Mouse (Mus musculus) fibroblast of lung, adult 2 months (primary cell): ENCODE data around the gene Ccser1.
"Not testable (repeated sequence)": the region's sequence is repeated elsewhere in the genome, so short reads cannot be mapped to it uniquely, and the experiment has no call there.

Experiments
- DNase-seq: peaks from one replicate; pipeline ENCODE4 v3.0.0-alpha.2; 2011; ENCODE audit warnings: low read depth

Gene Ccser1

DNA sequence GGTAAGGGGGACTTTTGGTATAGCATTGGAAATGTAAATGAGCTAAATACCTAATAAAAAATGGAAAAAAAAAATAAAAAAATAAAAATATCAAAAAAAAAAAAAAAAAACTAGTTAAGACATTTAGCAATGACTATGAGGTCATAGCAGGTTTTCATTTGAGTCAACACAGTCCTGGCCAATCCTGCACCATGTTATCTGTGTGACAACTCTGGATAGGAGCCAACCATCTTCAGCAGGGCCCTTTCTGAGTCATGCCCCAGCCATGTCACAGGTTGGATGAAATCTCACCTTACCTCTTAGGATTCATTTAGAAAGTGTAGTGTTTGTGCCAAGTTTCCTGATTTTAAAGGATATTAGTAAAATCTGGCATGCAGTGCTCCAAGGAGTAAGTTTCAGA lies 45.2 kb downstream of the Ccser1 start:
- DNase-seq = no peak

DNA sequence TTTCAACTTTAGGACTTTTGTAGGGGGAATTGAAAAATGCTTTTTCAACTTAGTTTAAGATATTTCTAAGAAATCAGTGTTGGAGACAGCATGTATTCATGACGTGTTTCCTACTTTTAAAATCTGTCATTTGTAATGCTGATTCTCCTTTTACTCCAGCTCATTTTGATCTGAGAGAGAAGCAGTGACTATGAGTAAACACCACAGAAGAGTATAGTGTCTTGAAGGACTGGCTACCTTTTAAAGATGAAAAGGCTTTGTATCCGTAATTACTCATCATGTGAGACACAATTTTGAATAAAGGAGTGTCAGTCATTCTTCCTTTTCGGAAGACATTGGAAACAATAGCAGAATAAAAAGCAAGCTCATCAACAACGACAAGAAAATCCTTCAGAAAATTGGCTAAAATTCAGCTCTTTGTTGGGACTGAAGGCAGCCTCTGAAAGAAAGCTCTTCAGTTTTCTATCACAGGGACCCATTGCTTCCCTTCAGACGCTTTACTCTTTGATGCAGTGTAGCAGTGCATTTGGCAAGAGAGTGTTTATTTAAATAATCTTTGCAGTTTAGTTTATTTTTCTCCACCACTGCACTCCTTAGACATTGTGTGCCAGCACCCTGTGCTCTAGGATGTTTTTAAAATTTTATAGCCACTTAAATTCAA lies 50.1 kb downstream of the Ccser1 start:
- DNase-seq = no peak

- peak; percentile 50 for DNase-seq
Measured at GRCm38 (mm10) chr6:61233060-61233459, 52.9 kb downstream of the Ccser1 start.

GRCm38 (mm10) chr6:61233548-61234187 lies 53.5 kb downstream of the Ccser1 start:
- peak; percentile 44 for DNase-seq

DNA sequence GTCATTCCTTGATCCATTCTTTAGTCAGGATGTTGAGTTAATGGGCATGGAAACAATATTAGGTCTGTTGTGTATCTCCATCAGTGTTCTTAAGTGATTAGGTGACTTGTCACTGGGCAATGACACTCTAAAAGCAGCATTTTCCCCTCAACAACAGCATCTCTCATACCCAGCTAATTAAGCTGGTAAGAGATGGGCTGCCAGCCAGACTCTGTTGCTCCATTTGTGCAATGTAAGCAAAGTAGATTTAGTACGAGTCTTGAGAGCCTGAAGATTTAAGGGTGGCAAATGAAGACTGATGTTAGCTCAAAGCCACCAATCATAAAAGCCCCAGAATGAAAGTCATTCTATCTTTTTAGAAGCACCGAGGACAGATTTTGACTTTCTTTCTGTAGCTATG lies 60.5 kb downstream of the Ccser1 start:
- DNase-seq = no peak

- DNase-seq = no peak
Measured at GRCm38 (mm10) chr6:61242556-61242955, 62.4 kb downstream of the Ccser1 start.

DNA sequence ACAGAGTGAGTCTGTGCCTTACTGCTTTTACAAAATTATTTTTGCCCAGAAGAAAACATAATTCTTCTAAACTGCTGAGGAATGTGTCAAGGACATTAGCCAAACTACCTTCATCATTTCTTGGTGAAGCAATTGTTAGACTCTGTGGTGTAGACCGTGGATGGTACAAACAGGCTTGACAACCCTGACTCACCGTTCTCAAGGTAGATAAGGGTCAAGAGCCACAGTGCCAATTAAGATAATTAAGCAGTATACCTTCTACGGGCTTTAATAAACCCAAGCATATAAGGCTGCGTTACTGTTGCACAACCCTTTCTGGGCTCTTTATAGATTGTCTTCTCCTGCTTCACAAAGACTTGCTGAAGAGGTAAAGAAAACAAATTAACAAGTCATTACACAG lies 66.4 kb downstream of the Ccser1 start:
- DNase-seq = no peak

DNA sequence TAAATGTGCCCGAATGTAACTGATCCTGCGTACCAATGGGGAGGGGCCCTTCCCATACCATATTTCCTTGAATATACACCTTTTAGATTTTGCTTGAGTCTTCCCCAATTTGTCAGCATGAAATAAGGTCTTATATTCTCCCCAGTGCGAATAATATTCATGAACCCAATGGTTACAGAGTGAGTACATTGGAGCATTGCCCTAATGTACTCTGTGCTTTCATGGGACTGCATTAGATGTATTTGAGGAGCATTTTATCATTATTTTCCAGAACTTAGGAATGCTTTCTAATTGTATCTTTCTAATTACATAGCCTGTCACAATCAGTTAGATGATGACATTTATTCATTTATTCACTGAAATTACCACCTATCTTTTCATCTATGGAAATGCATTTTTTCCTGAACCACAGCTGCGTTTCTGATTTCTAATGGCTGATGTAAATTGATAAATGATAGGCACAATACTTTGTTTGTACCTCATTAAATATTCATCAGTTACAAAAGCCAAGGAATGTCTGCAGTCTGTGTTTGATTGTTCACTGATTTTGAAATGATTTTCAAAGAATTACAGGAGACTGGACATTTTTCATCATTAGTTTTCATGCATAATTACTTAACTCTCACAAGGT lies 67.8 kb downstream of the Ccser1 start:
- DNase-seq = no peak

- no peak for DNase-seq
Measured at GRCm38 (mm10) chr6:61248700-61249099, 68.6 kb downstream of the Ccser1 start.

- no peak for DNase-seq
Measured at GRCm38 (mm10) chr6:61251232-61251631, 71.1 kb downstream of the Ccser1 start.

DNA sequence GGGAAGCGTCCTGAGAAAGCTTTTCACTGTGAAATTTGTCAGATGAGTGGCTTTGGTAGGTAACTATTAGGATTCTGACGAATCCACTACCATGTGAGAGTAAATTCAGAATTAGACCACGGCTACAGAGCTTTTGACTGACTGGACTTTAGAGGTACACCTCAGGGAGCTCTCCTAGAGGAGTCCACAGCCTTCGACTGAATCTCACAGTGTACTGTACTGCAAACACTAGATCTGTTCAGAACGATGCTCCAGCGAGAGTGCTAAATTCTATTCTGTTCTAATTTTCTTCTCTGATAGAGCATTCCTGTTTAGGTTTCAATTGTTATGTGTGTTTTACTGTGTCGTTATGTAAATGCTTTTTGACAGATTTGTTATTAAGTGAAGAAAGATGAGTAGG lies 72.8 kb downstream of the Ccser1 start:
- DNase-seq = no peak

DNA sequence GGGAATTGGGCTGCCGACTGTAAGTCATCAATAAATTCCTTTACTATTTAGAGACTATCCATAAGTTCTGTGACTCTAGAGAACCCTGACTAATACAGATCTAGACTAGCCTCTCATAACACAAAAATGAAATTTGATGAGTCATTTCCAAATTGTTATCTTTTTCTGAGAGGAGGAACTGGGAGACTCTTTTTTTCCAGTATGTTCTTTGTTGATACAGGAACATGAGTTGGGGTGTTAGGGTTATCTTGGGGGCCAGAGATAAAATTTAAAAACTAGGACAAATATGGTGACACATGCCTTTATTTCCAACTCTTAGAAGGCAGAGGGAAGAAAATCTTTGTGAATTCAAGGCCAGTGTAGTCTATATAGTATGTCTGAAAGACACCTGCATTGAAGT lies 75.8 kb downstream of the Ccser1 start:
- not testable (repeated sequence) for DNase-seq

GRCm38 (mm10) chr6:61258847-61259634 lies 78.9 kb downstream of the Ccser1 start:
- no peak for DNase-seq

DNA sequence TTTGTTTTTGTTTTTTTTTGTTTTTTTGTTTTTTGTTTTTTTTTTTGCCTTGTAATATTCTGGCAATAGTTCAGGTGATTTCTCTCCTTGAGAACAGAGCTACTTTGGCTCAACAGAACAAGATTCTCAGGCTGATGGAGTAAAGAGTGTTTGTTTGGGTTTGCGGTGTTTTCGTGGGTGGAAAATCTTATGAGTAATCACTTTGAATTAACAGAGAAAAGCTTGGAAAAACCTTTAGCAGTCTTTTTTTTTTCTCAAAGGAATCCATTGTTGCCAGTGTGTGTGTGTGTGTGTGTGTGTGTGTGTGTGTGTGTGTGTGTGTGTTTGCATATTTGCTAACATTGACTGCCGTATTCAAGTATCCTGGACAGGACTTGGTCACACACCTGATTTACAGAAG lies 81.3 kb downstream of the Ccser1 start:
- peak; percentile 67 for DNase-seq

DNA sequence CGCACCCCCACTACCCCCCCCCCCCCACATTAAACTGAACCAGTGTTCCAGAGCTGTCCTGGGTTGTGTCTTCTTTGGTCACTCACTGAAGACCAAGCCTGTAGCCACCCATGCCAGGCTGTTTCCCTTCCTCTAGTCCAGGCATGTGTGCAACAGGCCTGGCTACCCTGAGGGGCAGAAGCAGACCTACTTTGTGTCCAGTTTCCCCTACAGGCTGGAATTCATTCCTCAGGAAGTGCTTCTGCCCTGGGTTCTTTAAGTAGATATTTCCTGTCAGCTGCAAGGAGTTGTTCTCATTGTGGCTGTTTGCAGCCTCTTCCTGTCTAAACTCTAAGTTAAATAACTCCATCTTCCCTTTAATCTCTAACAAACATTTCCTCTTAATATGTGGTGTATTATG lies 82.3 kb downstream of the Ccser1 start:
- DNase-seq = no peak

- no peak for DNase-seq
Measured at GRCm38 (mm10) chr6:61263291-61263690, 83.2 kb downstream of the Ccser1 start.

- no peak for DNase-seq
Measured at GRCm38 (mm10) chr6:61271033-61271432, 90.9 kb downstream of the Ccser1 start.

DNA sequence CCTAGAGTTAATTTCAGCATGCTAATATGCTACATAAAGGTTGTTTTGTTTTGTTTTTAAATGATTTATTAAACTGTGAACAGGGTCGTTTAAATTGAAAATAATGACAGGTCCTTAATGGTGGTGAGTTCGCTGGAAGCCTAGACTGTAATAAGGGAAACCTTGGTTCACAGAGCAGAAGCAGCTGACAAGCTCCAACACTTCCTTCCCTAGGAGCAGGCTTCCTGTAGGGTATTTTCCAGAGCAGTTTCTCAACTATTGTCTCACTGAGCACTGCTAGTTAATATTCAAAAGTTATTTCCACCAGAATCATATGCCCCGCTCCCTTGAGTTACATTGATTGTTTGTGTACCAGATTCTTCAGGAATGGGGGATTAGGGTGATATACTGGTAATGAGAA lies 93.3 kb downstream of the Ccser1 start:
- DNase-seq = no peak

DNA sequence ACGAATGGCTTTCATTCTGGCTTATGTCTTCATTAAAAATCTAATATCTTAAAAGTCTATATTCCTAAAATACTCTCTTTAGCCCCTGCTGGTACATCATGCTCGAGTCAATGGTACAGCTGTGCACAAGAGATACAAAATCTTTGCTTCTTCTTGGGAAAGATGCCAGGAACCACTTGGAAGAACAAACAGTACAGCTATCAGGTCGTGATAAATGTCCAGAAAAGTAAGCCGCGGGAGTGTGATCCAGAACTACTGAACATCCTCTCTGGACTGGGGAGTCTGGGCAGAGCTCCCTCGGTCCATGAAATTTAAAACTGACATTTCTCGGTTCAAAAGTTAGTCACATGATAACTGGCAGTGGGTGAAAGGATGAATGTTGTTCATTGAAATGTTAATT lies 99.4 kb downstream of the Ccser1 start:
- no peak for DNase-seq

DNA sequence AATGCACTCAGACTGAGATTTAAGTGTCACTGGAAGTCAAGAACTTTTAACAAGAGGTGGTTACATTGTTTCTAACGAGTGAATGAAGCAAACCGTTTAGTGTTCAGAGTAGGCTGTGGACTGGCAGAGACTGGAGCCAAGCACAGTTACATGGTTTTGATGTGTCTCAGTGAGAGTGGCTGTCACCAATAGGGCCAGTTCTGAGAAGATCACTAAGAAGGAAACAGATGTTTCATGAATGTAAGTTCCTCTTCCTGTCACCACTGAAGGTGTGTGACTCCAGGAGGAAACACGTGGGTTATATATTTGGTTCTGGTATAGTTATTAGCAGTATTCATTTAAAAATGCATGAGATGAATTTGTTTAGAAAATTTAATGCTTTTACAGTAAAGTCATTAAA lies 112.8 kb downstream of the Ccser1 start:
- DNase-seq = no peak

DNA sequence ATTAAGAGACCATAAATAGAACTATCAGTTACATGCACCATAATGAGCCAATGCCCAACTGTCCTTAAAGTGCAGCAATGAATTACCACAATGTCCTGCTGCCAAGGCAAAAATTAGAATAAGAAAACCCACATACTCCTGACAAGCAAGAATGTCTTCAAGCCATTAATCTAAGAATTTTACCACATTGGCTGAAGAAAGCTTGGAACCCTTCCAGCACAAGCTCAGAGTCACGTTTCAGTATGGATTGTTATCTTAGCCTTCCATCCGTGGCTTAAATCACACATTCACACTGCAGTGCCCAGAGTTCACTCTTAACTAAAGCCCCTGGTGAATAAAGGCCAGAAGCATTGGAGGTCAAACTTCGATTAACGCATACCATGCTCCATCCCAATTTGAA lies 115.4 kb downstream of the Ccser1 start:
- DNase-seq = peak; percentile 11

- DNase-seq = no peak
Measured at GRCm38 (mm10) chr6:61296188-61297037, 116.3 kb downstream of the Ccser1 start.
